Mouse (Mus musculus): Measurements from ENCODE around the gene Lst1. TPM values are rescaled to one million over a fixed set of nuclear protein-coding genes. Genes with fewer than 3 reads are reported as not detected.

The Lst1 gene
- polyA plus RNA-seq, 1 experiment from 2014 or later, result 10.7 TPM

GRCm38 (mm10) chr17:35164218-35164567 lies 24.0 kb downstream of the Lst1 start:
- 0% methylated on average over 28 of the region's 28 CpGs for WGBS
- H3K4me1 ChIP-seq (ENCODE audit: insufficient read depth, low read length), result peaks cover 30% of the 10 kb centered on the region
- H3K9ac ChIP-seq (replicated peaks; ENCODE audit: low read length), result peak overlapping the region; percentile 99

GRCm38 (mm10) chr17:35163326-35164081 lies 24.7 kb downstream of the Lst1 start:
- WGBS, result 4% methylated on average over 8 of the region's 8 CpGs
- Histone ChIP-seq H3K9ac (replicated peaks; ENCODE audit: low read length) (peak overlapping the region; percentile 99), H3K36me3 (ENCODE audit: insufficient read depth, low read length) (peaks cover 40% of the 10 kb centered on the region), H3K27me3 (ENCODE audit: insufficient read depth, low read length) (no peaks in the 10 kb centered on the region), H3K4me3 (ENCODE audit: low read length) (peak overlapping the region; percentile 99), H3K9me3 (ENCODE audit: low read length) (no peaks in the 10 kb centered on the region), H3K4me2 (replicated peaks; ENCODE audit: low read depth, low read length) (peak overlapping the region; percentile 98), H3K27ac (ENCODE audit: low read length) (peak overlapping the region; percentile 100), H3K4me1 (ENCODE audit: insufficient read depth, low read length) (peaks cover 30% of the 10 kb centered on the region)
- ATAC-seq (ENCODE audit: low FRiP score, low TSS enrichment), result no peak

More at GRCm38 (mm10) chr17:35164218-35164567, 24.0 kb downstream of the Lst1 start:
- H3K36me3 ChIP-seq (ENCODE audit: insufficient read depth, low read length), result peaks cover 33% of the 10 kb centered on the region
- peak overlapping the region; percentile 100 for H3K27ac ChIP-seq (ENCODE audit: low read length)
- H3K4me2 ChIP-seq (replicated peaks; ENCODE audit: low read depth, low read length), result peak overlapping the region; percentile 98
- no peaks in the 10 kb centered on the region for H3K9me3 ChIP-seq (ENCODE audit: low read length)
- peak overlapping the region; percentile 99 for H3K4me3 ChIP-seq (ENCODE audit: low read length)
- ATAC-seq (ENCODE audit: low FRiP score, low TSS enrichment), result no peak
- no peaks in the 10 kb centered on the region for H3K27me3 ChIP-seq (ENCODE audit: insufficient read depth, low read length)

GRCm38 (mm10) chr17:35162730-35163129 lies 25.5 kb downstream of the Lst1 start:
- peak overlapping the region; percentile 98 for H3K4me2 ChIP-seq (replicated peaks; ENCODE audit: low read depth, low read length)
- H3K27me3 ChIP-seq (ENCODE audit: insufficient read depth, low read length), result no peaks in the 10 kb centered on the region
- peak overlapping the region; percentile 99 for H3K4me3 ChIP-seq (ENCODE audit: low read length)
- WGBS, result 17% methylated on average over 12 of the region's 12 CpGs
- peaks cover 30% of the 10 kb centered on the region for H3K4me1 ChIP-seq (ENCODE audit: insufficient read depth, low read length)
- no peak overlapping the region for H3K27ac ChIP-seq (ENCODE audit: low read length)
- H3K9me3 ChIP-seq (ENCODE audit: low read length), result no peaks in the 10 kb centered on the region
- H3K36me3 ChIP-seq (ENCODE audit: insufficient read depth, low read length), result peaks cover 47% of the 10 kb centered on the region
- H3K9ac ChIP-seq (replicated peaks; ENCODE audit: low read length), result peak overlapping the region; percentile 99
- no peak for ATAC-seq (ENCODE audit: low FRiP score, low TSS enrichment)

GRCm38 (mm10) chr17:35162121-35162520 lies 26.1 kb downstream of the Lst1 start:
- WGBS, result 56% methylated on average over 14 of the region's 14 CpGs
- H3K27me3 ChIP-seq (ENCODE audit: insufficient read depth, low read length), result no peaks in the 10 kb centered on the region
- H3K9ac ChIP-seq (replicated peaks; ENCODE audit: low read length), result peak overlapping the region; percentile 99
- H3K36me3 ChIP-seq (ENCODE audit: insufficient read depth, low read length), result peaks cover 53% of the 10 kb centered on the region
- H3K4me3 ChIP-seq (ENCODE audit: low read length), result peak overlapping the region; percentile 99
- peaks cover 30% of the 10 kb centered on the region for H3K4me1 ChIP-seq (ENCODE audit: insufficient read depth, low read length)
- no peaks in the 10 kb centered on the region for H3K9me3 ChIP-seq (ENCODE audit: low read length)
- no peak overlapping the region for H3K27ac ChIP-seq (ENCODE audit: low read length)
- no peak for ATAC-seq (ENCODE audit: low FRiP score, low TSS enrichment)
- H3K4me2 ChIP-seq (replicated peaks; ENCODE audit: low read depth, low read length), result peak overlapping the region; percentile 98

- H3K4me2 ChIP-seq (replicated peaks; ENCODE audit: low read depth, low read length), result no peak overlapping the region
- WGBS, result 72% methylated on average over 11 of the region's 11 CpGs
Measured at GRCm38 (mm10) chr17:35161421-35161820, 26.8 kb downstream of the Lst1 start.

GRCm38 (mm10) chr17:35159638-35160037 lies 28.6 kb downstream of the Lst1 start:
- Histone ChIP-seq H3K4me1 (ENCODE audit: insufficient read depth, low read length) (peaks cover 21% of the 10 kb centered on the region), H3K27me3 (ENCODE audit: insufficient read depth, low read length) (no peaks in the 10 kb centered on the region), H3K9ac (replicated peaks; ENCODE audit: low read length) (no peak overlapping the region), H3K4me2 (replicated peaks; ENCODE audit: low read depth, low read length) (no peak overlapping the region), H3K9me3 (ENCODE audit: low read length) (no peaks in the 10 kb centered on the region), H3K4me3 (ENCODE audit: low read length) (no peak overlapping the region), H3K27ac (ENCODE audit: low read length) (no peak overlapping the region), H3K36me3 (ENCODE audit: insufficient read depth, low read length) (peaks cover 78% of the 10 kb centered on the region)
- no peak for ATAC-seq (ENCODE audit: low FRiP score, low TSS enrichment)
- 78% methylated on average over 7 of the region's 7 CpGs for WGBS

More at GRCm38 (mm10) chr17:35161421-35161820, 26.8 kb downstream of the Lst1 start:
- Histone ChIP-seq H3K36me3 (ENCODE audit: insufficient read depth, low read length) (peaks cover 60% of the 10 kb centered on the region), H3K4me3 (ENCODE audit: low read length) (peak overlapping the region; percentile 99; the same call in 1 of the 2 replicates), H3K27me3 (ENCODE audit: insufficient read depth, low read length) (no peaks in the 10 kb centered on the region), H3K4me1 (ENCODE audit: insufficient read depth, low read length) (peaks cover 30% of the 10 kb centered on the region), H3K9me3 (ENCODE audit: low read length) (no peaks in the 10 kb centered on the region), H3K9ac (replicated peaks; ENCODE audit: low read length) (peak overlapping the region; percentile 99; the same call in 1 of the 2 replicates), H3K27ac (ENCODE audit: low read length) (no peak overlapping the region)
- ATAC-seq (ENCODE audit: low FRiP score, low TSS enrichment), result no peak

- Histone ChIP-seq H3K36me3 (ENCODE audit: insufficient read depth, low read length) (peaks cover 84% of the 10 kb centered on the region), H3K9me3 (ENCODE audit: low read length) (no peaks in the 10 kb centered on the region), H3K27me3 (ENCODE audit: insufficient read depth, low read length) (no peaks in the 10 kb centered on the region), H3K4me1 (ENCODE audit: insufficient read depth, low read length) (peaks cover 21% of the 10 kb centered on the region), H3K9ac (replicated peaks; ENCODE audit: low read length) (no peak overlapping the region), H3K27ac (ENCODE audit: low read length) (no peak overlapping the region), H3K4me3 (ENCODE audit: low read length) (no peak overlapping the region), H3K4me2 (replicated peaks; ENCODE audit: low read depth, low read length) (no peak overlapping the region)
- no peak for ATAC-seq (ENCODE audit: low FRiP score, low TSS enrichment)
- 92% methylated on average over 16 of the region's 16 CpGs for WGBS
Measured at GRCm38 (mm10) chr17:35158850-35159593, 29.2 kb downstream of the Lst1 start.

- 94% methylated on average over 8 of the region's 8 CpGs for WGBS
- Histone ChIP-seq H3K9ac (replicated peaks; ENCODE audit: low read length) (no peak overlapping the region), H3K9me3 (ENCODE audit: low read length) (no peaks in the 10 kb centered on the region), H3K4me3 (ENCODE audit: low read length) (no peak overlapping the region), H3K36me3 (ENCODE audit: insufficient read depth, low read length) (peaks cover 98% of the 10 kb centered on the region), H3K4me2 (replicated peaks; ENCODE audit: low read depth, low read length) (no peak overlapping the region), H3K27me3 (ENCODE audit: insufficient read depth, low read length) (no peaks in the 10 kb centered on the region), H3K4me1 (ENCODE audit: insufficient read depth, low read length) (peaks cover 12% of the 10 kb centered on the region), H3K27ac (ENCODE audit: low read length) (no peak overlapping the region)
- ATAC-seq (ENCODE audit: low FRiP score, low TSS enrichment), result no peak
Measured at GRCm38 (mm10) chr17:35157661-35158175, 30.5 kb downstream of the Lst1 start.

GRCm38 (mm10) chr17:35157254-35157653 lies 31.0 kb downstream of the Lst1 start:
- WGBS, result 86% methylated on average over 8 of the region's 8 CpGs

More at GRCm38 (mm10) chr17:35157254-35157653, 31.0 kb downstream of the Lst1 start:
- no peak overlapping the region for H3K27ac ChIP-seq (ENCODE audit: low read length)
- peaks cover 8% of the 10 kb centered on the region for H3K4me1 ChIP-seq (ENCODE audit: insufficient read depth, low read length)
- H3K27me3 ChIP-seq (ENCODE audit: insufficient read depth, low read length), result no peaks in the 10 kb centered on the region
- no peak overlapping the region for H3K4me3 ChIP-seq (ENCODE audit: low read length)
- peaks cover 99% of the 10 kb centered on the region for H3K36me3 ChIP-seq (ENCODE audit: insufficient read depth, low read length)
- no peak overlapping the region for H3K4me2 ChIP-seq (replicated peaks; ENCODE audit: low read depth, low read length)
- H3K9ac ChIP-seq (replicated peaks; ENCODE audit: low read length), result no peak overlapping the region
- ATAC-seq (ENCODE audit: low FRiP score, low TSS enrichment), result no peak
- no peaks in the 10 kb centered on the region for H3K9me3 ChIP-seq (ENCODE audit: low read length)

Data from kidney, embryonic 16.5 days (tissue).